Mouse (Mus musculus): Measurements from ENCODE around the gene Hspa12a. TPM values are rescaled to one million over a fixed set of nuclear protein-coding genes. Genes with fewer than 3 reads are reported as not detected.
A peak's percentile ranks its signal among the peaks of the same experiment; 100 is the strongest.

Hspa12a gene
- polyA plus RNA-seq, 1 experiment from 2014 or later: 18.7 TPM

- 76% methylated on average over 3 of the region's 3 CpGs for WGBS
Observed at GRCm38 (mm10) chr19:58873536-58873935, 69.9 kb downstream of the Hspa12a start.

DNA sequence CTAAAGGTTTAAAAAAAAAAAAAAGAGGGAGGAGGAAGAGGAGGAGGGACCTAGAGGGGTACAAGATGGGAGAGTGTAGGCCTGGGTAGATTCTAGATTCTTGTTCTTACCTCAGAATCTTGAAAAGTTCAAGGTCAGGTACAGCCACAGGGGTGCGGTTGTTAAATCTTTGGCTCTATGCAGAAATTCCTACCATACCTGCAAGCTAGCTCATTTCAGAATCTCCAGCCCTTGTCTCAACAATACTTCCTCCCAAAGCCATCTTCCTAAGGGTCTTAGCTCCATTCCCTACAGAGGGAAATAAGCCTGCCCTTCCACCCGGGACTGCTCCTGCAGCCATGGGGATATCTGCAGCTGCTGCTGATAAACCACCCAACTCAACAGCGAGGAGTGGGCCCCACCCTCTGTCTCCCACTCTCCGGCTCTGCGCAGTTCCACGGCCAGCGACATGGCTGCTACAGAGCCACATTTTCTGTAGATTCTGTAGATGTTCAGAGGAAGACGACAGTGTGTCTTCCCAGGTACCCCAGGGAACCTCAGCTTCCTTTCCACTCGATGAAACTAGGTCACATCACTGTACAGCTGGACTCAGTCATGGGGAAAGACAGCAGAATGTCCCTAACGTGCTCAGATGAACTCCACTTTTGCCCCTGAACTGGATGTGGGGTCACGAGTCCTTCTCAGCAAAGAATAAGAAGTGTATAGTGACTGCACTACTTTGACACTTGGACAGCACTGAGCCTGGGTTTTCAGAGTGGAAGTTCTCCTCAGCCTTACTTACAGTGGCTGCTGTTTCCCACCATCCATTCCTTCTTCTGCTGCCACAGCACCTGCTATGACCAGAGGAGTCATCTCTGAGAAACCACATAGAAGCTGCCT is 70.8 kb downstream of the Hspa12a start:
- ATAC-seq: no peak

More at GRCm38 (mm10) chr19:58873536-58873935, 69.9 kb downstream of the Hspa12a start:
- Histone ChIP-seq H3K4me1 (0 out of 2 replicates have a peak, but pooled peaks cover 4% of the 10 kb centered on the region), H3K27ac (no peak overlapping the region), H3K4me2 (no peak overlapping the region), H3K27me3 (no peaks in the 10 kb centered on the region), H3K36me3 (ENCODE audit: poor library complexity, severe bottlenecking) (no peaks in the 10 kb centered on the region), H3K9ac (no peak overlapping the region), H3K4me3 (no peak overlapping the region), H3K9me3 (replicated peaks) (no peaks in the 10 kb centered on the region)
- no peak for ATAC-seq

DNA sequence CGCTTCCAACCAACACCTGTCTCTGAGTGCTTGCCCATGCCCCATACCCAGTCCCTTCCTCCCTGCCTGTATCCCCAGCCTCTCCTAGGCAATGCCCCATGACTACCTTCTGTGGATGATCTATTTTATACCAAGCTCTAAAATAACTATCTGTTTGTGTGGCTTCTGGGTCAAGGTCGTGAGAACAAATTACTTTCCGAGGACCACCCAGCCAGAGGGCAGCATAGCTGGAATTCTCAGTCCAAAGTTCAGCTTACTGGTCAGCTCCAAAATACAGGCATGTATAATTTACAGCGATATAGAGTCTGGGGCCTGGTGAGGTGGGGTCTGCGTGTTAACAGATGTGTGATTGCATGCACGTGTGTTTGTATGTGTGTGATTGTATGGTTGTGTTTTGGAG is 71.6 kb downstream of the Hspa12a start:
- no peak for ATAC-seq
- no peak overlapping the region for H3K4me3 ChIP-seq
- H3K4me2 ChIP-seq: no peak overlapping the region
- no peaks in the 10 kb centered on the region for H3K4me1 ChIP-seq
- no peaks in the 10 kb centered on the region for H3K27me3 ChIP-seq
- no peak overlapping the region for H3K27ac ChIP-seq
- 91% methylated on average over 6 of the region's 6 CpGs for WGBS
- H3K9ac ChIP-seq: no peak overlapping the region
- no peaks in the 10 kb centered on the region for H3K9me3 ChIP-seq (replicated peaks)
- no peaks in the 10 kb centered on the region for H3K36me3 ChIP-seq (ENCODE audit: poor library complexity, severe bottlenecking)

More for the DNA sequence above, 70.8 kb downstream of the Hspa12a start:
- Histone ChIP-seq H3K36me3 (ENCODE audit: poor library complexity, severe bottlenecking) (no peaks in the 10 kb centered on the region), H3K9ac (no peak overlapping the region), H3K4me3 (no peak overlapping the region), H3K27me3 (no peaks in the 10 kb centered on the region), H3K4me2 (no peak overlapping the region), H3K27ac (no peak overlapping the region), H3K4me1 (no peaks in the 10 kb centered on the region), H3K9me3 (replicated peaks) (no peaks in the 10 kb centered on the region)
- WGBS: 85% methylated on average over 11 of the region's 11 CpGs

GRCm38 (mm10) chr19:58866651-58867050 is 76.8 kb downstream of the Hspa12a start:
- Histone ChIP-seq H3K4me2 (no peak overlapping the region), H3K36me3 (ENCODE audit: poor library complexity, severe bottlenecking) (no peaks in the 10 kb centered on the region), H3K9ac (no peak overlapping the region), H3K27me3 (peaks cover 5% of the 10 kb centered on the region), H3K4me3 (no peak overlapping the region), H3K4me1 (no peaks in the 10 kb centered on the region), H3K9me3 (replicated peaks) (peaks cover 4% of the 10 kb centered on the region; the same call in 1 of the 2 replicates), H3K27ac (no peak overlapping the region)
- WGBS: 90% methylated on average over 4 of the region's 4 CpGs
- no peak for ATAC-seq

GRCm38 (mm10) chr19:58865224-58865623 is 78.2 kb downstream of the Hspa12a start:
- no peak for ATAC-seq
- H3K4me3 ChIP-seq: no peak overlapping the region
- H3K27me3 ChIP-seq: peaks cover 9% of the 10 kb centered on the region
- H3K9me3 ChIP-seq (replicated peaks): peaks cover 4% of the 10 kb centered on the region; the same call in 1 of the 2 replicates
- no peak overlapping the region for H3K9ac ChIP-seq
- no peak overlapping the region for H3K27ac ChIP-seq
- H3K4me1 ChIP-seq: peaks cover 11% of the 10 kb centered on the region
- H3K4me2 ChIP-seq: no peak overlapping the region
- 40% methylated on average over 5 of the region's 5 CpGs for WGBS
- H3K36me3 ChIP-seq (ENCODE audit: poor library complexity, severe bottlenecking): no peaks in the 10 kb centered on the region

DNA sequence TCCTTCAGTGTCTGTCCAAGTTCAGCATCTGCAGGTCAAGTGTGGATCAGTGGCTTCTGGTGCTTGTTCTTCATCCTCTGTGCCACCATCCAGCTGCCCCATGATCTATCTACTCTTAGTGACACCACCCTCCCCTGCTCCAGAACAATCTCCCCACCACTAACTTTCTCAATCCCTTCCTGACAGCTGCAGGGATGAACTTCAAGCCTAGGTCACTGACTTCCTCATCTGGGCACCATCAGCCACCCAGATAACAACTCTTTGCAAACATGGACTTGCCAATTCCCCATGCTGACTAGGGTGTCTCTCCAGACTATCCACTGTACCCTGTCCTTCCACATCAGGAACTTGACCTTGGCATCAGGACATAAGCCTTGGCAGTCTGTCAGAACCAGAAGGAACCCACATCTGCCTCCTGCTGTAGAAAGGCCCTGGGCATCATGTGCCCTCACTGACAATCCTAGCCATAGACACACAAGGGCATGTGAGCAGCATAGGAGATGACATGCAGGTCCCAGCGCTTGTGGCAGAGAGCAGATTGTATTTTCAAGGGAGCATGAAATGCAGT is 79.4 kb downstream of the Hspa12a start:
- Histone ChIP-seq H3K27me3 (peaks cover 20% of the 10 kb centered on the region), H3K9me3 (replicated peaks) (peaks cover 4% of the 10 kb centered on the region; the same call in 1 of the 2 replicates), H3K4me1 (peaks cover 22% of the 10 kb centered on the region), H3K27ac (no peak overlapping the region), H3K9ac (no peak overlapping the region), H3K36me3 (ENCODE audit: poor library complexity, severe bottlenecking) (no peaks in the 10 kb centered on the region), H3K4me2 (no peak overlapping the region), H3K4me3 (no peak overlapping the region)
- no peak for ATAC-seq
- 96% methylated on average over 1 of the region's 1 CpGs for WGBS

DNA sequence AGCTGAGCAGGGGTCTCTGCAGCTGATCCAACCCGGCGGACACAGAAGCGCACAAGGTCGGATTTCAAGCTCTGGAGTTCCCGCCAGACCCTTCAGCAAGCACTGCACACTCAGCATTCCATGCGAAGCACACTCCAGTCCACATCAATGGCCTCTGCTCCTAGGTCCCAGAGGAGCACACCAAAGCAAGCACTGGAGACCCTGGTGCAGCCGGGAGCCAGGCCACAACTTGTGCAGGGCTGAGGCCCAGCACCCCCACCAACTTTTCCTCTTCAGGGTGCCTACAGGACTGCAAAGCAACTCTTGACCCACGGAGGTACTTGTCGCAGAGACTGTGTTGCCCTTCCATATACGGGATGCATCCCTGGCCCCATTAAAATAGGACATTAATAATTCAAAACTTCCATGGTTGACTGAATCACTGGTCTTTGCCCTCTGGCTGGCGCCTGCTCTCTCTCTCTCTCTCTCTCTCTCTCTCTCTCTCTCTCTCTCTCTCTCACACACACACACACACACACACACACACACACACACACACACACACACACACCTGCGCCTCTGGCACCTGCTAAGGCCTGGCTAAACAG is 82.2 kb downstream of the Hspa12a start:
- peak overlapping the region; percentile 58 for H3K4me3 ChIP-seq
- H3K9me3 ChIP-seq (replicated peaks): peaks cover 4% of the 10 kb centered on the region; the same call in 1 of the 2 replicates
- 17% methylated on average over 12 of the region's 12 CpGs for WGBS
- H3K4me1 ChIP-seq: peaks cover 22% of the 10 kb centered on the region
- no peak overlapping the region for H3K27ac ChIP-seq
- H3K27me3 ChIP-seq: peaks cover 26% of the 10 kb centered on the region
- peak overlapping the region; percentile 86 for H3K4me2 ChIP-seq
- no peak for ATAC-seq
- no peaks in the 10 kb centered on the region for H3K36me3 ChIP-seq (ENCODE audit: poor library complexity, severe bottlenecking)
- H3K9ac ChIP-seq: no peak overlapping the region

DNA sequence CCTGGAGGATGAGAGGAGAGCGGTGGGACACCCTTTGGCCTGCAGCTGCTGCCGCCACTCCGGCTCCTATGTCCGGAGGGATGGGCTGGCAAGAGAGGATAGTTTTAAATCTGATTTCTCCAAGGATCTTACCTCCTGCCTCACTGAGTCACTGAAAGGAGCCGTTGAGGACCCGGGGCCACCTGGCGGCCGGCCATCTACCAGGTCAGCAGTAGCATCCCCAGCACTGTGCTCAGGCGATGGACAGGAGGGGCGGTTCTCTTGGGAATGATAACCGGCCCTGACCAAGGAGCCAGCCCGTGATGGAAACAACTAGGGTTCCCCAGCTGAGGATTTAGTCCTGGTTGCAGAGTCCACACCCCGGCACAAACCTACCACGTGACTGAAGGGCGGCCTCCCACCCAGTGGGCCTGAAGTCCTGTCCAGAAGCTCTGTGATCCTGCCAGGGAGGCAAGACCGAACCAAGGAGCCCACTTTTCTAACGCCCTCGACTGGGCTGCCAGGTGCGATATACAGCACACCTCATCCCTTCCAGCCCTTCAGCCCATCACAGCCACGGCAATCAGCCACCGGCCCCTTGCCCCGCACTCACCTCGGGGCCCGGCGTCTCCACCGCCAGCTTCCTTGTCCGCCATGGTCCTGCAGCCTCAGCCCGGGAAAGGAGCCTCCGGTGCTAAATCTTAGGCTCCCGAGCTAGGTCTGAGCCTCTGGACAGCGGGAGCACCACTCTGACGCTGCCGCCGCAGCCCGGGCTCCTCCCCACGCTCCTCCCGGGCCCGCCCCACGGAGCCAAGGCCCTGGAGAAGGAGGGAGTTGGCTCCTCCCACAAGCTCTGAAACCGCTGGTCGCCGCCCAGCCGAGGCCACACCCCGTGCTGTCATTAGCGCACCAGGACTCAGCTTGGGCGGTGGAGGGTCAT is 82.9 kb downstream of the Hspa12a start:
- WGBS: 1% methylated on average over 41 of the region's 46 CpGs
- Histone ChIP-seq H3K27me3 (peaks cover 23% of the 10 kb centered on the region), H3K4me2 (peak overlapping the region; percentile 86), H3K9me3 (replicated peaks) (peaks cover 4% of the 10 kb centered on the region; the same call in 1 of the 2 replicates), H3K4me1 (peaks cover 22% of the 10 kb centered on the region), H3K4me3 (peak overlapping the region; percentile 58), H3K9ac (peak overlapping the region; percentile 66), H3K27ac (peak overlapping the region; percentile 42; the same call in 1 of the 2 replicates), H3K36me3 (ENCODE audit: poor library complexity, severe bottlenecking) (no peaks in the 10 kb centered on the region)
- peak; percentile 87 for ATAC-seq

GRCm38 (mm10) chr19:58859831-58860254 is 83.6 kb downstream of the Hspa12a start:
- H3K9ac ChIP-seq: peak overlapping the region; percentile 66
- ATAC-seq: peak; percentile 37
- peaks cover 23% of the 10 kb centered on the region for H3K27me3 ChIP-seq
- peak overlapping the region; percentile 58 for H3K4me3 ChIP-seq
- 5% methylated on average over 14 of the region's 14 CpGs for WGBS
- peak overlapping the region; percentile 86 for H3K4me2 ChIP-seq
- peak overlapping the region; percentile 35; the same call in 1 of the 2 replicates for H3K27ac ChIP-seq
- H3K9me3 ChIP-seq (replicated peaks): peaks cover 4% of the 10 kb centered on the region; the same call in 1 of the 2 replicates
- H3K4me1 ChIP-seq: peaks cover 22% of the 10 kb centered on the region
- H3K36me3 ChIP-seq (ENCODE audit: poor library complexity, severe bottlenecking): no peaks in the 10 kb centered on the region

GRCm38 (mm10) chr19:58859357-58859756 is 84.1 kb downstream of the Hspa12a start:
- WGBS: 10% methylated on average over 6 of the region's 6 CpGs
- Histone ChIP-seq H3K9me3 (replicated peaks) (peaks cover 4% of the 10 kb centered on the region; the same call in 1 of the 2 replicates), H3K27ac (peak overlapping the region; percentile 35; the same call in 1 of the 2 replicates), H3K9ac (peak overlapping the region; percentile 66), H3K4me2 (peak overlapping the region; percentile 86), H3K36me3 (ENCODE audit: poor library complexity, severe bottlenecking) (no peaks in the 10 kb centered on the region), H3K4me1 (peaks cover 22% of the 10 kb centered on the region), H3K4me3 (peak overlapping the region; percentile 58), H3K27me3 (peaks cover 23% of the 10 kb centered on the region)
- no peak; the same call in 1 of the 2 replicates for ATAC-seq
